Mouse (Mus musculus) heart, embryonic 13.5 days (tissue): Measurements from ENCODE around the gene Snap25. TPM values are rescaled to one million over a fixed set of nuclear protein-coding genes. Genes with fewer than 3 reads are reported as not detected.

Source experiments
- ATAC-seq: fragments of 200-750 bp; cut with Nextera tagmentation; 2 replicates; pipeline ENCODE4 v1.8.0; 2017; ENCODE audit warnings: moderate TSS enrichment; ENCODE audit not compliant: insufficient number of reproducible peaks, low FRiP score, low TSS enrichment; ENCODE audit errors: extremely low read depth
- H3K27ac ChIP-seq: fragments of 300-500 bp; sonication (generic); replicated peaks from 2 replicates; pipeline ENCODE4 v1.5.1; 2015; ENCODE audit warnings: moderate library complexity, mild to moderate bottlenecking, inconsistent platforms
- H3K27me3 ChIP-seq: fragments of 300-500 bp; sonication (generic); replicated peaks from 2 replicates; pipeline ENCODE4 v1.6.1; 2015; ENCODE audit warnings: mild to moderate bottlenecking, inconsistent platforms
- H3K36me3 ChIP-seq: fragments of 300-500 bp; sonication (generic); 2 replicates; pipeline ENCODE4 v1.6.1; 2015; ENCODE audit warnings: mild to moderate bottlenecking, inconsistent platforms
- H3K4me1 ChIP-seq: fragments of 300-500 bp; sonication (generic); 2 replicates; pipeline ENCODE4 v1.6.1; 2015; ENCODE audit warnings: inconsistent platforms
- H3K4me2 ChIP-seq: fragments of 300-500 bp; sonication (generic); 2 replicates; pipeline ENCODE4 v1.6.1; 2015; ENCODE audit warnings: inconsistent platforms, mild to moderate bottlenecking, moderate library complexity
- H3K4me3 ChIP-seq: fragments of 300-500 bp; sonication (generic); 2 replicates; pipeline ENCODE4 v1.5.1; 2015; ENCODE audit warnings: moderate library complexity, mild to moderate bottlenecking, inconsistent platforms
- H3K9ac ChIP-seq: fragments of 300-500 bp; sonication (generic); 2 replicates; pipeline ENCODE4 v1.6.1; 2015; ENCODE audit warnings: inconsistent platforms, mild to moderate bottlenecking, moderate library complexity
- H3K9me3 ChIP-seq: fragments of 300-500 bp; sonication (generic); 2 replicates; pipeline ENCODE4 v1.6.1; 2016; ENCODE audit warnings: inconsistent platforms
- WGBS: fragments of 180-500 bp; shearing (Covaris S2); methylation state at CpG from one replicate; pipeline ENCODE4 v1.1.7; 2015; ENCODE audit warnings: mixed read lengths; 5-methylcytosine and 5-hydroxymethylcytosine counted together
- polyA plus RNA-seq: library from polyadenylated mRNA; unstranded; fragments of >200 nt; fragmentation: Nextera tagmentation; extraction: Ambion mirVana; gene quantifications from 2 replicates; pipeline ENCODE4 v1.2.1, GENCODE M21; 2015

The Snap25 gene
- polyA plus RNA-seq, 1 experiment from 2014 or later, result 0.82 TPM

GRCm38 (mm10) chr2:136715531-136715930 is 2.3 kb downstream of the Snap25 start:
- no peak overlapping the region for H3K4me2 ChIP-seq
- no peak overlapping the region for H3K9ac ChIP-seq
- no peak for ATAC-seq
- H3K4me3 ChIP-seq, result no peak overlapping the region
- no peak overlapping the region for H3K27ac ChIP-seq
- WGBS, result 69% methylated on average over 5 of the region's 5 CpGs
- H3K36me3 ChIP-seq, result no peaks in the 10 kb centered on the region
- peaks cover 24% of the 10 kb centered on the region for H3K4me1 ChIP-seq
- H3K9me3 ChIP-seq, result no peaks in the 10 kb centered on the region
- no peaks in the 10 kb centered on the region for H3K27me3 ChIP-seq

GRCm38 (mm10) chr2:136716400-136716799 is 3.1 kb downstream of the Snap25 start:
- ATAC-seq, result no peak
- WGBS, result 73% methylated on average over 1 of the region's 1 CpGs
- Histone ChIP-seq H3K4me1 (peaks cover 24% of the 10 kb centered on the region), H3K4me2 (no peak overlapping the region), H3K4me3 (no peak overlapping the region), H3K9ac (no peak overlapping the region), H3K9me3 (no peaks in the 10 kb centered on the region), H3K27me3 (no peaks in the 10 kb centered on the region), H3K27ac (no peak overlapping the region), H3K36me3 (no peaks in the 10 kb centered on the region)

- 22% methylated on average over 4 of the region's 4 CpGs for WGBS
- Histone ChIP-seq H3K4me2 (no peak overlapping the region), H3K9ac (no peak overlapping the region), H3K27me3 (no peaks in the 10 kb centered on the region), H3K4me1 (no peaks in the 10 kb centered on the region), H3K9me3 (no peaks in the 10 kb centered on the region), H3K36me3 (no peaks in the 10 kb centered on the region), H3K27ac (no peak overlapping the region), H3K4me3 (no peak overlapping the region)
- no peak for ATAC-seq
Observed at GRCm38 (mm10) chr2:136720235-136720634, 7.0 kb downstream of the Snap25 start.

- H3K4me1 ChIP-seq, result no peaks in the 10 kb centered on the region
- no peak for ATAC-seq
- no peak overlapping the region for H3K4me2 ChIP-seq
- no peak overlapping the region for H3K27ac ChIP-seq
- no peaks in the 10 kb centered on the region for H3K36me3 ChIP-seq
- H3K9me3 ChIP-seq, result no peaks in the 10 kb centered on the region
- 61% methylated on average over 2 of the region's 2 CpGs for WGBS
- H3K4me3 ChIP-seq, result no peak overlapping the region
- no peak overlapping the region for H3K9ac ChIP-seq
- no peaks in the 10 kb centered on the region for H3K27me3 ChIP-seq
Observed at GRCm38 (mm10) chr2:136738260-136738659, 25.0 kb downstream of the Snap25 start.

GRCm38 (mm10) chr2:136742230-136742629 is 29.0 kb downstream of the Snap25 start:
- Histone ChIP-seq H3K27me3 (no peaks in the 10 kb centered on the region), H3K27ac (no peak overlapping the region), H3K36me3 (no peaks in the 10 kb centered on the region), H3K9me3 (no peaks in the 10 kb centered on the region), H3K4me2 (no peak overlapping the region), H3K4me1 (peaks cover 11% of the 10 kb centered on the region; the same call in 1 of the 2 replicates), H3K9ac (no peak overlapping the region), H3K4me3 (no peak overlapping the region)
- no peak for ATAC-seq
- 60% methylated on average over 2 of the region's 2 CpGs for WGBS

GRCm38 (mm10) chr2:136744683-136745326 is 31.6 kb downstream of the Snap25 start:
- Histone ChIP-seq H3K4me2 (no peak overlapping the region), H3K4me3 (no peak overlapping the region), H3K27me3 (no peaks in the 10 kb centered on the region), H3K4me1 (peaks cover 12% of the 10 kb centered on the region; the same call in 1 of the 2 replicates), H3K9me3 (no peaks in the 10 kb centered on the region), H3K36me3 (no peaks in the 10 kb centered on the region), H3K27ac (no peak overlapping the region), H3K9ac (no peak overlapping the region)
- WGBS, result 67% methylated on average over 2 of the region's 2 CpGs
- ATAC-seq, result no peak

GRCm38 (mm10) chr2:136745327-136745994 is 32.2 kb downstream of the Snap25 start:
- Histone ChIP-seq H3K4me1 (peaks cover 12% of the 10 kb centered on the region; the same call in 1 of the 2 replicates), H3K9me3 (no peaks in the 10 kb centered on the region), H3K27me3 (no peaks in the 10 kb centered on the region), H3K36me3 (no peaks in the 10 kb centered on the region), H3K9ac (no peak overlapping the region), H3K4me3 (no peak overlapping the region), H3K4me2 (no peak overlapping the region), H3K27ac (no peak overlapping the region)
- ATAC-seq, result no peak
- WGBS, result 61% methylated on average over 7 of the region's 7 CpGs

- Histone ChIP-seq H3K4me3 (no peak overlapping the region), H3K9ac (no peak overlapping the region), H3K36me3 (no peaks in the 10 kb centered on the region), H3K27ac (no peak overlapping the region), H3K27me3 (no peaks in the 10 kb centered on the region), H3K4me2 (no peak overlapping the region), H3K9me3 (no peaks in the 10 kb centered on the region), H3K4me1 (peaks cover 4% of the 10 kb centered on the region; the same call in 1 of the 2 replicates)
- no peak for ATAC-seq
- 45% methylated on average over 3 of the region's 3 CpGs for WGBS
Observed at GRCm38 (mm10) chr2:136753682-136754081, 40.4 kb downstream of the Snap25 start.

GRCm38 (mm10) chr2:136758809-136759551 is 45.7 kb downstream of the Snap25 start:
- WGBS, result 81% methylated on average over 5 of the region's 5 CpGs
- no peak for ATAC-seq
- Histone ChIP-seq H3K4me1 (peaks cover 4% of the 10 kb centered on the region; the same call in 1 of the 2 replicates), H3K9ac (no peak overlapping the region), H3K4me2 (no peak overlapping the region), H3K27ac (no peak overlapping the region), H3K36me3 (no peaks in the 10 kb centered on the region), H3K27me3 (no peaks in the 10 kb centered on the region), H3K4me3 (no peak overlapping the region), H3K9me3 (no peaks in the 10 kb centered on the region)

GRCm38 (mm10) chr2:136778156-136778555 is 64.9 kb downstream of the Snap25 start:
- no peak overlapping the region for H3K4me2 ChIP-seq
- H3K36me3 ChIP-seq, result no peaks in the 10 kb centered on the region
- H3K27ac ChIP-seq, result no peak overlapping the region
- H3K4me1 ChIP-seq, result no peaks in the 10 kb centered on the region
- H3K4me3 ChIP-seq, result no peak overlapping the region
- H3K9me3 ChIP-seq, result no peaks in the 10 kb centered on the region
- no peaks in the 10 kb centered on the region for H3K27me3 ChIP-seq
- no peak for ATAC-seq
- H3K9ac ChIP-seq, result no peak overlapping the region
- WGBS, result 52% methylated on average over 2 of the region's 2 CpGs

GRCm38 (mm10) chr2:136778674-136779073 is 65.4 kb downstream of the Snap25 start:
- Histone ChIP-seq H3K4me3 (no peak overlapping the region), H3K36me3 (no peaks in the 10 kb centered on the region), H3K9ac (no peak overlapping the region), H3K4me2 (no peak overlapping the region), H3K27me3 (no peaks in the 10 kb centered on the region), H3K9me3 (no peaks in the 10 kb centered on the region), H3K4me1 (no peaks in the 10 kb centered on the region), H3K27ac (no peak overlapping the region)
- WGBS, result 75% methylated on average over 3 of the region's 3 CpGs
- no peak for ATAC-seq
